Mouse (Mus musculus) heart, embryonic 15.5 days (tissue): ENCODE measurements around the gene Izumo4. TPM values are rescaled to one million over a fixed set of nuclear protein-coding genes. Genes with fewer than 3 reads are reported as not detected.
A peak's percentile ranks its signal among the peaks of the same experiment; 100 is the strongest.

Experiments used
- ATAC-seq: fragments of 200-750 bp; cut with Nextera tagmentation; replicated peaks from 2 replicates; pipeline ENCODE4 v1.8.0; 2017; ENCODE audit warnings: low read depth, moderate TSS enrichment; ENCODE audit not compliant: insufficient number of reproducible peaks, insufficient read depth, low FRiP score
- H3K27ac ChIP-seq: fragments of 300-500 bp; sonication (generic); 2 replicates; pipeline ENCODE4 v1.5.1; 2015; ENCODE audit warnings: mild to moderate bottlenecking, inconsistent platforms
- H3K27me3 ChIP-seq: fragments of 300-500 bp; sonication (generic); 2 replicates; pipeline ENCODE4 v1.6.1; 2015; ENCODE audit warnings: inconsistent platforms
- H3K36me3 ChIP-seq: fragments of 300-500 bp; sonication (generic); 2 replicates; pipeline ENCODE4 v1.6.1; 2015; ENCODE audit warnings: mild to moderate bottlenecking, inconsistent platforms
- H3K4me1 ChIP-seq: fragments of 300-500 bp; sonication (generic); replicated peaks from 2 replicates; pipeline ENCODE4 v1.6.1; 2015; ENCODE audit warnings: inconsistent platforms
- H3K4me2 ChIP-seq: fragments of 300-500 bp; sonication (generic); 2 replicates; pipeline ENCODE4 v1.6.1; 2015; ENCODE audit warnings: inconsistent platforms, mild to moderate bottlenecking, moderate library complexity
- H3K4me3 ChIP-seq: fragments of 300-500 bp; sonication (generic); 2 replicates; pipeline ENCODE4 v1.5.1; 2015; ENCODE audit warnings: mild to moderate bottlenecking, inconsistent platforms
- H3K9ac ChIP-seq: fragments of 300-500 bp; sonication (generic); 2 replicates; pipeline ENCODE4 v1.6.1; 2015; ENCODE audit warnings: mild to moderate bottlenecking, inconsistent platforms
- H3K9me3 ChIP-seq: fragments of 300-500 bp; sonication (generic); replicated peaks from 2 replicates; pipeline ENCODE4 v1.6.1; 2016; ENCODE audit warnings: inconsistent platforms
- WGBS: fragments of 180-500 bp; shearing (Covaris S2); methylation state at CpG from one replicate; pipeline ENCODE4 v1.1.7; 2015; ENCODE audit warnings: mixed read lengths; 5-methylcytosine and 5-hydroxymethylcytosine counted together
- polyA plus RNA-seq: library from polyadenylated mRNA; unstranded; fragments of >200 nt; fragmentation: Nextera tagmentation; extraction: Ambion mirVana; gene quantifications from 2 replicates; pipeline ENCODE4 v1.2.1, GENCODE M21; 2015

The Izumo4 gene
- polyA plus RNA-seq = 10.4 and 14.6 TPM in 2 replicates

DNA sequence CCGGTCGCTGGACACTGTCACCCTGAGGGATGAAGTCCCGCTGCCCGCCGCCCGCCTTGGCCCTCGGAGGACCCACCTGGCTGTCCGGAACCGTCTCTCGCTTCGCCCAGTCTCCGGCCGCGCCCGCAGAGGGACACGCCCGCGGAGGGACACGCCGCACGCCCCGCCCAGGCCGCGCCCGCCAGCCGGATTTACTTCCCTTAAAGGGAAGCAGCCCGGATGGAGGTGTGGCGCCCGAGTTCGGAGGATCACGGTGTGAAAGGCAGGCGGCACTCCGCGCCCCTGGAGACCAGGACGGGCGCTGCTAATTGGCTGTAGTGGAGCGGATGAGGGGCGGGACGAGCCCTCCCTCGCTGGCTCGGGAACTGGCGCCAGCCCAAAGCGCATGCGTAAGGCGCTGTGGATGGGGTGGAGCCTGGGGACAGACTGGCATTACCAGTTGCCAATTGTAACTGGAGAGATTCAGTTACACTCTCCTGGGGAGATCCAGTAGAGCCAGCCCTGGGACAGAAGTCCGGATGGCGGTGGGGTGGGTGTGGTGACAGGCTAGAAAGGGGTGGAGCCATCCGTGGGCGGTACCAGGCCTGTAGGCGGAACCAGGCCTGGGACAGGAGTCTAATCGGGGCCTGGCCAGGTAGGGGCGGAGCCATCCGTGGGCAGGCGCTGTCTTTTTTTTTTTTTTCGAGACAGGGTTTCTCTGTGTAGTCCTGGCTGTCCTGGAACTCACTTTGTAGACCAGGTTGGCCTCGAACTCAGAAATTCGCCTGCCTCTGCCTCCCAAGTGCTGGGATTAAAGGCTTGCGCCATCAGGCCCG lies at the start of gene Izumo4, which contains the start of gene Mob3a:
TSS of gene Izumo4 (plus strand) at position 464 of the 815 bp plus-strand sequence.
TSS of gene Mob3a (minus strand) at position 257 of the 815 bp plus-strand sequence.
- Histone ChIP-seq H3K9ac (peak within 1 kb of the TSS; percentile 77), H3K4me1 (peaks cover 41% of the 10 kb centered on the region)
- ATAC-seq = peak; percentile 97

DNA sequence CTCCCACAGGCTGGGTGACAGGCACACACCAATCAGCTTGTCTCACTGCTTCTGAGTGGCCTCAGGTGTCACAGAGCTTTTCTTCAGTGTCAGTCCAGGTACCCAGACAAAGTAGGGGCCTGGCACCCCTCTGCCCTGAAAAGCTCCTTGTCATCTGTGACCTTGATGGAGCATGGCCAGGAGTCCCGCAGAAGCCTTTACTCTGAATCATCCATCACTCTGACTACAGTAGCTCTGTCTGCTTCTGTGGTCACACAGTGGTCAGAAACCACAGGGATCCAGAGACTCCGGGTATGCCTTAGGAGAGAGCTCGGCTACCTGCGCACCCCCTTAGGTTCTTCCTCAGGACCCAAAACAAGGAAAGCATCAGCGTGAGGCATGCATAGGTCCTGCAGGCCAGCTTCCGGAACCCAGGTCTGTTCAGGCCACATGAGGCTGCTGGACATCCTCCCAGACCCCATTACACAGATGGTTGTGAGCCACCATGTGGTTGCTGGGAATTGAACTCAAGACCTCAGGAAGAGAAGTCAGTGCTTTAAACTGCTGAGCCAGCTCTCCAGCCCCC lies 48.7 kb upstream of the Izumo4 start:
- ATAC-seq = no peak
- WGBS = 84% methylated on average over 6 of the region's 6 CpGs

More for the DNA sequence above, at the start of gene Izumo4, which contains the start of gene Mob3a:
- Histone ChIP-seq H3K9me3 (no peaks in the 10 kb centered on the region), H3K36me3 (peaks cover 3% of the 10 kb centered on the region; the same call in 1 of the 2 replicates), H3K4me3 (peak within 1 kb of the TSS; percentile 73), H3K4me2 (peak within 1 kb of the TSS; percentile 92), H3K27me3 (no peaks in the 10 kb centered on the region), H3K27ac (peak within 1 kb of the TSS; percentile 84)
- WGBS = under 1% methylated on average over 59 of the region's 59 CpGs

DNA sequence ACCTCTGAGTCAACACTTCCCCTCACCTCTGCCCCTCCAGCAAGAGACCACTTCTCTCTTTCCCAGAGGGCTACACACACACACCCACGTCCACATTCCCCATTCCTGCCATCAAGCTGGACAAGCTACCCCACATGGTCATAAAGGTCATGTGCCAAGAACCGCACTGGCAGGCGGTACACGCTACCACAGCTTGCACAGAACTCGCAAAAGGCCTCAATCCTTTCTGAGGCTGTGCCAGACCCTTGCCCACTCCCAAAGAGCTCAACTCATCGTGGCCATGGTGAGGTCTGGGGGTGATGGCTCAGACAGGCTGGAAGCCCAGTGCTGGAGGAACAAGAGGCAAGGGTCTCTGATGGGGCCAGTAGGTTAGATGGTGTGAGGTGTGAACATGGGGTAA lies 47.1 kb upstream of the Izumo4 start:
- Histone ChIP-seq H3K4me1 (peaks cover 32% of the 10 kb centered on the region), H3K36me3 (no peaks in the 10 kb centered on the region), H3K9me3 (no peaks in the 10 kb centered on the region), H3K4me3 (peak overlapping the region; percentile 82), H3K27ac (no peak overlapping the region; the same call in 1 of the 2 replicates), H3K27me3 (no peaks in the 10 kb centered on the region), H3K9ac (no peak overlapping the region), H3K4me2 (peak overlapping the region; percentile 89)
- no peak for ATAC-seq
- 82% methylated on average over 6 of the region's 6 CpGs for WGBS

More for the DNA sequence above, 48.7 kb upstream of the Izumo4 start:
- no peak overlapping the region for H3K4me2 ChIP-seq
- no peaks in the 10 kb centered on the region for H3K27me3 ChIP-seq
- no peak overlapping the region for H3K27ac ChIP-seq
- H3K4me1 ChIP-seq = peaks cover 30% of the 10 kb centered on the region
- H3K9me3 ChIP-seq = no peaks in the 10 kb centered on the region
- H3K4me3 ChIP-seq = no peak overlapping the region
- no peaks in the 10 kb centered on the region for H3K36me3 ChIP-seq
- no peak overlapping the region for H3K9ac ChIP-seq

- H3K9ac ChIP-seq = peak overlapping the region; percentile 88
- ATAC-seq = peak; percentile 20
- peak overlapping the region; percentile 67 for H3K27ac ChIP-seq
- H3K4me1 ChIP-seq = peaks cover 27% of the 10 kb centered on the region
- H3K4me2 ChIP-seq = peak overlapping the region; percentile 89
- no peaks in the 10 kb centered on the region for H3K36me3 ChIP-seq
- H3K4me3 ChIP-seq = peak overlapping the region; percentile 82
- 5% methylated on average over 12 of the region's 12 CpGs for WGBS
- H3K9me3 ChIP-seq = no peaks in the 10 kb centered on the region
- no peaks in the 10 kb centered on the region for H3K27me3 ChIP-seq
Measured at GRCm38 (mm10) chr10:80655406-80656129, 46.4 kb upstream of the Izumo4 start.

GRCm38 (mm10) chr10:80656130-80656862 lies 45.7 kb upstream of the Izumo4 start:
- Histone ChIP-seq H3K4me2 (peak overlapping the region; percentile 89), H3K27me3 (no peaks in the 10 kb centered on the region), H3K4me1 (peaks cover 27% of the 10 kb centered on the region), H3K27ac (peak overlapping the region; percentile 80), H3K9ac (peak overlapping the region; percentile 88), H3K4me3 (peak overlapping the region; percentile 82), H3K9me3 (no peaks in the 10 kb centered on the region), H3K36me3 (no peaks in the 10 kb centered on the region)
- WGBS = under 1% methylated on average over 70 of the region's 72 CpGs
- peak; percentile 85 for ATAC-seq

- peaks cover 27% of the 10 kb centered on the region for H3K4me1 ChIP-seq
- peak within 1 kb of the TSS; percentile 80 for H3K27ac ChIP-seq
- no peaks in the 10 kb centered on the region for H3K27me3 ChIP-seq
- peak within 1 kb of the TSS; percentile 82 for H3K4me3 ChIP-seq
- H3K4me2 ChIP-seq = peak within 1 kb of the TSS; percentile 89
- ATAC-seq = no peak
- no peaks in the 10 kb centered on the region for H3K9me3 ChIP-seq
- H3K9ac ChIP-seq = peak within 1 kb of the TSS; percentile 88
- no peaks in the 10 kb centered on the region for H3K36me3 ChIP-seq
- 23% methylated on average over 15 of the region's 15 CpGs for WGBS
Measured at GRCm38 (mm10) chr10:80656863-80657623, 44.9 kb upstream of the Izumo4 start, which contains the start of gene Btbd2. Btbd2 (minus strand) TSS chr10:80657071.

- Histone ChIP-seq H3K9me3 (no peaks in the 10 kb centered on the region), H3K9ac (no peak overlapping the region), H3K27ac (no peak overlapping the region), H3K36me3 (no peaks in the 10 kb centered on the region), H3K27me3 (no peaks in the 10 kb centered on the region), H3K4me3 (no peak overlapping the region), H3K4me1 (peaks cover 30% of the 10 kb centered on the region), H3K4me2 (no peak overlapping the region)
- WGBS = 81% methylated on average over 14 of the region's 14 CpGs
- ATAC-seq = no peak
Measured at GRCm38 (mm10) chr10:80658194-80658840, 43.7 kb upstream of the Izumo4 start.

GRCm38 (mm10) chr10:80658841-80659202 lies 43.2 kb upstream of the Izumo4 start:
- WGBS = 54% methylated on average over 4 of the region's 4 CpGs
- H3K9me3 ChIP-seq = no peaks in the 10 kb centered on the region
- H3K4me2 ChIP-seq = peak overlapping the region; percentile 41; the same call in 1 of the 2 replicates
- no peak overlapping the region for H3K9ac ChIP-seq
- no peaks in the 10 kb centered on the region for H3K36me3 ChIP-seq
- no peaks in the 10 kb centered on the region for H3K27me3 ChIP-seq
- H3K4me3 ChIP-seq = no peak overlapping the region
- peaks cover 31% of the 10 kb centered on the region for H3K4me1 ChIP-seq
- no peak for ATAC-seq
- peak overlapping the region; percentile 19; the same call in 1 of the 2 replicates for H3K27ac ChIP-seq

DNA sequence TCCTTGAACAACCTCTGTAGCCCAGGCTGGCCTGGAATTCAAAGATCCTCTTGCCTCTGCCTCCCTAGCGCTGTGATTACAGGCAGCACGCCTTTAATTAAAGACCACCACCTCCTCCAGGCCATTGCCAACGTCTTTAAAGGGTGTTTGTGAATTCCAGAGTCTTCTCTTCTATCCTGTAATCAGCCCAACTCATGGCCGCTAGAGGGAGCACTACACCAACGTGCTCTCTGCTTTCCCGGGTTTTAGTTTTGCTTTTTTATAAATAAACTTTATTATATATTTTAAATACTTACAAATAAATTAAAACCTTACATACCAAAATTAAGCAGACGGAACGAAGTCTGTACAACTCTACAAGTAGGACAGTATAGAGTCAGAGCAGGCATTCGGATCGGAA lies 42.8 kb upstream of the Izumo4 start:
- H3K9me3 ChIP-seq = no peaks in the 10 kb centered on the region
- H3K27ac ChIP-seq = peak overlapping the region; percentile 19; the same call in 1 of the 2 replicates
- H3K36me3 ChIP-seq = no peaks in the 10 kb centered on the region
- H3K4me2 ChIP-seq = peak overlapping the region; percentile 41
- 13% methylated on average over 10 of the region's 10 CpGs for WGBS
- H3K4me1 ChIP-seq = peaks cover 33% of the 10 kb centered on the region
- H3K27me3 ChIP-seq = no peaks in the 10 kb centered on the region
- peak overlapping the region; percentile 27 for H3K4me3 ChIP-seq
- no peak overlapping the region for H3K9ac ChIP-seq
- no peak for ATAC-seq

GRCm38 (mm10) chr10:80661149-80661548 lies 40.8 kb upstream of the Izumo4 start:
- WGBS = 43% methylated on average over 5 of the region's 5 CpGs
- peaks cover under 1% of the 10 kb centered on the region for H3K36me3 ChIP-seq
- H3K27me3 ChIP-seq = no peaks in the 10 kb centered on the region
- ATAC-seq = no peak
- peaks cover 35% of the 10 kb centered on the region for H3K4me1 ChIP-seq
- no peak overlapping the region for H3K9ac ChIP-seq
- no peaks in the 10 kb centered on the region for H3K9me3 ChIP-seq
- H3K4me2 ChIP-seq = no peak overlapping the region
- H3K4me3 ChIP-seq = no peak overlapping the region
- H3K27ac ChIP-seq = no peak overlapping the region
